Mouse (Mus musculus) MEL (cell line): ENCODE measurements around the gene Ces1g. TPM values are rescaled to one million over a fixed set of nuclear protein-coding genes. Genes with fewer than 3 reads are reported as not detected.

Source experiments
- DNase-seq: peaks from one replicate; pipeline ENCODE4 v3.0.0; 2011; ENCODE audit warnings: low read depth, low spot score
- H3K27ac ChIP-seq: 2 replicates; pipeline ENCODE4 v1.5.1; 2012; ENCODE audit warnings: low read depth, mild to moderate bottlenecking, control low read depth, low read length, moderate library complexity; ENCODE audit not compliant: control insufficient read depth
- H3K27me3 ChIP-seq, 2 experiments: fragments of 150-350 bp in 1 of 2; sonication (generic) in 1 of 2; 2 replicates each; pipeline ENCODE4 v1.6.1; 2012; ENCODE audit warnings: low read length in 2 of 2, mild to moderate bottlenecking in 2 of 2, improper control_type of control experiment in 1 of 2, moderate library complexity in 1 of 2; ENCODE audit not compliant: insufficient read depth in 2 of 2, control insufficient read depth in 1 of 2
- H3K36me3 ChIP-seq, 2 experiments: 2 replicates each; pipeline ENCODE4 v1.6.1; 2012 to 2014; ENCODE audit warnings: low read length in 2 of 2, improper control_type of control experiment in 1 of 2, inconsistent platforms in 1 of 2, mild to moderate bottlenecking in 1 of 2; ENCODE audit not compliant: insufficient read depth in 2 of 2, control insufficient read depth in 1 of 2
- H3K4me1 ChIP-seq, 2 experiments: fragments of 150-350 bp in 1 of 2; sonication (generic) in 1 of 2; 2 replicates each; pipeline ENCODE4 v1.6.1; 2012; ENCODE audit warnings: low read length in 2 of 2, improper control_type of control experiment in 1 of 2, mild to moderate bottlenecking in 1 of 2; ENCODE audit not compliant: insufficient read depth in 2 of 2, control insufficient read depth in 1 of 2
- H3K4me3 ChIP-seq, 2 experiments: fragments of 150-350 bp in 1 of 2; sonication (generic) in 1 of 2; 2 replicates each; pipeline ENCODE4 v1.5.1; 2012; ENCODE audit warnings: low read depth in 2 of 2, low read length in 2 of 2, mild to moderate bottlenecking in 2 of 2, moderate library complexity in 2 of 2, control low read depth in 1 of 2, improper control_type of control experiment in 1 of 2; ENCODE audit not compliant: control insufficient read depth in 1 of 2, insufficient read depth in 1 of 2
- H3K79me2 ChIP-seq: 2 replicates; pipeline ENCODE4 v1.6.1; 2012; ENCODE audit warnings: mild to moderate bottlenecking, low read length, moderate library complexity; ENCODE audit not compliant: control insufficient read depth, poor library complexity, insufficient read depth
- H3K9ac ChIP-seq: 2 replicates; pipeline ENCODE4 v1.6.1; 2012; ENCODE audit warnings: low read depth, mild to moderate bottlenecking, control low read depth, low read length, moderate library complexity; ENCODE audit not compliant: control insufficient read depth, poor library complexity, severe bottlenecking
- H3K9me3 ChIP-seq: fragments of 150-350 bp; sonication (generic); replicated peaks from 2 replicates; pipeline ENCODE4 v1.6.1; 2012; ENCODE audit warnings: mild to moderate bottlenecking, low read length, improper control_type of control experiment, moderate library complexity; ENCODE audit not compliant: insufficient read depth
- BHLHE40 ChIP-seq: IDR thresholded peaks from 2 replicates; pipeline ENCODE4 v1.6.1; 2012; ENCODE audit warnings: low read depth, mild to moderate bottlenecking, inconsistent platforms, low read length, improper control_type of control experiment, borderline replicate concordance
- CHD2 ChIP-seq: IDR thresholded peaks from 2 replicates; pipeline ENCODE4 v1.6.1; 2011; ENCODE audit warnings: low read length, improper control_type of control experiment
- CTCF ChIP-seq, 3 experiments: IDR thresholded peaks in 2 of 3; conservative IDR thresholded peaks in 1 of 3; 2 replicates each; pipeline ENCODE4 v1.5.1; 2011 to 2012; ENCODE audit warnings: low read length in 3 of 3, low read depth in 2 of 3, mild to moderate bottlenecking in 2 of 3, improper control_type of control experiment in 1 of 3, inconsistent platforms in 1 of 3, mixed read lengths in 1 of 3, moderate library complexity in 1 of 3; ENCODE audit not compliant: control insufficient read depth in 1 of 3, insufficient read depth in 1 of 3, poor library complexity in 1 of 3, severe bottlenecking in 1 of 3
- ELF1 ChIP-seq: IDR thresholded peaks from 2 replicates; pipeline ENCODE4 v1.6.1; 2014; ENCODE audit warnings: low read depth, mild to moderate bottlenecking, inconsistent platforms, low read length, improper control_type of control experiment, moderate library complexity
- HCFC1 ChIP-seq: IDR thresholded peaks from 2 replicates; pipeline ENCODE4 v1.6.1; 2012; ENCODE audit warnings: low read depth, mild to moderate bottlenecking, inconsistent platforms, low read length, improper control_type of control experiment, moderate library complexity
- JUND ChIP-seq: IDR thresholded peaks from 2 replicates; pipeline ENCODE4 v1.6.1; 2011; ENCODE audit warnings: low read depth, mild to moderate bottlenecking, improper control_type of control experiment, low read length
- KAT2A ChIP-seq: conservative IDR thresholded peaks from 2 replicates; pipeline ENCODE4 v1.6.1; 2012; ENCODE audit warnings: low read depth, low read length, improper control_type of control experiment, inconsistent platforms
- MAFK ChIP-seq: IDR thresholded peaks from 2 replicates; pipeline ENCODE4 v1.6.1; 2011; ENCODE audit warnings: low read depth, mild to moderate bottlenecking, low read length, improper control_type of control experiment, borderline replicate concordance
- MAX ChIP-seq: IDR thresholded peaks from 2 replicates; pipeline ENCODE4 v1.6.1; 2011; ENCODE audit warnings: low read length, improper control_type of control experiment
- MAZ ChIP-seq: IDR thresholded peaks from 2 replicates; pipeline ENCODE4 v1.6.1; 2012; ENCODE audit warnings: low read depth, mild to moderate bottlenecking, inconsistent platforms, low read length, improper control_type of control experiment
- MXI1 ChIP-seq: IDR thresholded peaks from 2 replicates; pipeline ENCODE4 v1.6.1; 2011; ENCODE audit warnings: mild to moderate bottlenecking, low read depth, low read length, improper control_type of control experiment
- MYB ChIP-seq: IDR thresholded peaks from 2 replicates; pipeline ENCODE4 v1.6.1; 2011; ENCODE audit warnings: mild to moderate bottlenecking, low read depth, low read length, improper control_type of control experiment
- MYC ChIP-seq: IDR thresholded peaks from 2 replicates; pipeline ENCODE4 v1.6.1; 2011; ENCODE audit warnings: low read depth, mild to moderate bottlenecking, low read length, improper control_type of control experiment, moderate library complexity
- NELFE ChIP-seq: IDR thresholded peaks from 2 replicates; pipeline ENCODE4 v1.6.1; 2011; ENCODE audit warnings: low read depth, low read length, improper control_type of control experiment
- NRF1 ChIP-seq: IDR thresholded peaks from 2 replicates; pipeline ENCODE4 v1.6.1; 2014; ENCODE audit warnings: low read depth, mild to moderate bottlenecking, inconsistent platforms, low read length, improper control_type of control experiment, moderate library complexity; ENCODE audit not compliant: poor library complexity, insufficient read depth, severe bottlenecking
- POLR2A ChIP-seq, 2 experiments: IDR thresholded peaks; 2 replicates each; pipeline ENCODE4 v1.6.1; 2011 to 2012; ENCODE audit warnings: low read length in 2 of 2, mild to moderate bottlenecking in 2 of 2, control low read depth in 1 of 2, improper control_type of control experiment in 1 of 2, low read depth in 1 of 2, moderate library complexity in 1 of 2; ENCODE audit not compliant: control insufficient read depth in 1 of 2, insufficient read depth in 1 of 2, poor library complexity in 1 of 2
- RAD21 ChIP-seq: IDR thresholded peaks from 2 replicates; pipeline ENCODE4 v1.6.1; 2011; ENCODE audit warnings: mild to moderate bottlenecking, low read depth, low read length, improper control_type of control experiment
- RCOR1 ChIP-seq: IDR thresholded peaks from 2 replicates; pipeline ENCODE4 v1.6.1; 2012; ENCODE audit warnings: low read depth, mild to moderate bottlenecking, inconsistent platforms, low read length, improper control_type of control experiment
- SIN3A ChIP-seq: IDR thresholded peaks from 2 replicates; pipeline ENCODE4 v1.6.1; 2012; ENCODE audit warnings: low read length, improper control_type of control experiment, inconsistent platforms
- SMC3 ChIP-seq: IDR thresholded peaks from 2 replicates; pipeline ENCODE4 v1.6.1; 2011; ENCODE audit warnings: low read depth, low read length, improper control_type of control experiment
- TBP ChIP-seq: IDR thresholded peaks from 2 replicates; pipeline ENCODE4 v1.8.0; 2011; ENCODE audit warnings: low read depth, low read length, improper control_type of control experiment
- TCF12 ChIP-seq: IDR thresholded peaks from 2 replicates; pipeline ENCODE4 v1.6.1; 2014; ENCODE audit warnings: low read depth, mild to moderate bottlenecking, inconsistent platforms, low read length, improper control_type of control experiment, moderate library complexity
- UBTF ChIP-seq: IDR thresholded peaks from 2 replicates; pipeline ENCODE4 v1.6.1; 2012; ENCODE audit warnings: low read depth, mild to moderate bottlenecking, inconsistent platforms, low read length, improper control_type of control experiment, moderate library complexity, borderline replicate concordance; ENCODE audit not compliant: insufficient read depth
- ZC3H11A ChIP-seq: IDR thresholded peaks from 2 replicates; pipeline ENCODE4 v1.6.1; 2012; ENCODE audit warnings: low read depth, mild to moderate bottlenecking, inconsistent platforms, low read length, improper control_type of control experiment
- ZKSCAN1 ChIP-seq: IDR thresholded peaks from 2 replicates; pipeline ENCODE4 v1.6.1; 2012; ENCODE audit warnings: low read depth, mild to moderate bottlenecking, inconsistent platforms, low read length, improper control_type of control experiment, moderate library complexity
- polyA plus RNA-seq, 2 experiments: library from polyadenylated mRNA; stranded (reverse) in 1 of 2; unstranded in 1 of 2; fragments of >175 nt in 1 of 2; fragments of >200 nt in 1 of 2; gene quantifications; 2 replicates each; pipeline versions ENCODE4 v1.2.1 to v1.2.4; 2012; ENCODE audit warnings: low replicate concordance in 2 of 2, low read depth in 1 of 2; ENCODE audit not compliant: insufficient read length in 2 of 2, insufficient read depth in 1 of 2, missing spikeins in 1 of 2
- total RNA-seq: library from RNA; depleted of rRNA; stranded (reverse); fragments of 300-350 nt; gene quantifications from 2 replicates; pipeline ENCODE4 v1.2.3, GENCODE M21; 2012

The Ces1g gene
- total and polyA plus RNA-seq, 3 experiments: not detected

DNA sequence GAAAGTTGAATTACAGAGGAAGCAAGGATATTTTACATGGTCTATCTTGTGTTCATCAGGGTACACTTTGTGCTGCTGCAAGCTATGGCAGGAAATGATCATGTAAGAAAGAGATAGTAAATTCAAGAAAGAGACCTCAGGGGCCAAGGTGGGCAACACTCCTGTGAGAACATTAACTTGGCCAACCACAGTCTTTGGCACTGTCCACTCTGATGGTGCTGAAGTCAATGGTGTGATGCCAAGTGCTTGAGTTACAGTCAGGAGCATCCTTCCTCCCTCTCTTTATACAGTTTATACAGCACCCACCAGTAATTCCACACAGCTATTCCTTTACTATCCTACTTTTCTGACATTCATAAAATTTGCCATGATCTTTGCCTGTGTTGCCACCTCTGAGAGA, 23.0 kb upstream of the Ces1g start:
- no peaks in the 10 kb centered on the region for H3K36me3 ChIP-seq
- DNase-seq: peak; percentile 6
- no peaks in the 10 kb centered on the region for H3K79me2 ChIP-seq
- no peaks in the 10 kb centered on the region for H3K4me1 ChIP-seq
- no peak overlapping the region for H3K9ac ChIP-seq
- H3K4me3 ChIP-seq: no peak overlapping the region
- H3K27ac ChIP-seq: no peak overlapping the region
- TF ChIP-seq ZC3H11A: no peak
- no peak for TF ChIP-seq SMC3
- TF ChIP-seq MAFK: no peak
- no peak for TF ChIP-seq JUND
- no peak for TF ChIP-seq MAX
- no peak for TF ChIP-seq BHLHE40
- TF ChIP-seq MYB: no peak
- no peak for TF ChIP-seq MXI1
- no peak for TF ChIP-seq ELF1
- TF ChIP-seq CTCF (IDR thresholded peaks at IDR 0.05 in 2 of 3, conservative IDR thresholded peaks at IDR 0.05 in 1 of 3; ENCODE audit: control insufficient read depth in 1 of 3, insufficient read depth in 1 of 3, low read depth in 2 of 3, low read length in 3 of 3, poor library complexity in 1 of 3, severe bottlenecking in 1 of 3): no peak
- TF ChIP-seq UBTF: no peak
- TF ChIP-seq ZKSCAN1: no peak
- TF ChIP-seq, all 39 proteins: peak for 0
- H3K27me3 ChIP-seq: no peaks in the 10 kb centered on the region
- no peaks in the 10 kb centered on the region for H3K9me3 ChIP-seq

DNA sequence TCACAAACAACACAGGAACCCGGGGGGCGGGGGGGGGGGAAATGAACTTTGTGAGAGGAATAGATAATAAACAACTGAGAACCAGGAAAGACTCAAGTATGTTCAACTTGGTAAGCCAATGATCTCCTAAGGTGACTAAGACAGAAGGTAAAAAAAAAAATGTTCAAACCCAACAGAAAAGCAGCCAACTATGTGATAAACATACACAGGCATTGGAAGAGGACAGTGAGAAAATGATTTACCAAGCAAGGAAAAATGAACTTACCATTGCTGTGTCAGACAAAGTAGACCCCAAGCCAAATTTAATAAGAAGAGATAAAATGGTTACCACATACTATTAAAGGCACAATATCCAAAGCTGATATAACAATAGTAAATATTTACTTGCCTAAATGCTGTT, 2.4 kb upstream of the Ces1g start:
- Histone ChIP-seq H3K36me3 (no peaks in the 10 kb centered on the region), H3K79me2 (no peaks in the 10 kb centered on the region), H3K9me3 (no peaks in the 10 kb centered on the region), H3K27ac (no peak overlapping the region), H3K9ac (no peak overlapping the region), H3K4me3 (no peak overlapping the region), H3K27me3 (no peaks in the 10 kb centered on the region), H3K4me1 (no peaks in the 10 kb centered on the region)
- no peak for DNase-seq
- TF ChIP-seq RCOR1: no peak

DNA sequence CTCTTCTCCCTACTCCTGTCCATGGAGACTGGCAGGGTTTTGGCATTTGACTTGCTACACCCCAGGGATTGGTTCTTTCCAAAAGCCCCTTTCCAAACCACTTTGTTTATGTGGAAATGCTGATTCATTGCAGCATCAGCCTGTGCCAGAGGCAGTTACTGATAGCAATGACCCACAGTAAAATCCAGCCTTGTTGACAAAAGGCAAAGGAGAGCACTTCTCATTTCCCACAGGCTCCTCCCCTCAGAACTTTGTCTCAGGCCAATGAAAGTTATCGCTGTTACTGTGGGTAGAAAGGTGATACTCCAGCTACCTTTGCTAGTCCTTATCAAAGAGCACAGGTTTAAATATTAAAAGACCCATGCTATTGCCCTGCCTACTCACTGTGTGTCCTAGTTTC, 4.4 kb downstream of the Ces1g start:
- H3K27me3 ChIP-seq: no peaks in the 10 kb centered on the region
- H3K36me3 ChIP-seq: no peaks in the 10 kb centered on the region
- H3K4me1 ChIP-seq: no peaks in the 10 kb centered on the region
- no peak overlapping the region for H3K4me3 ChIP-seq
- no peaks in the 10 kb centered on the region for H3K79me2 ChIP-seq
- TF ChIP-seq JUND (no peak), ELF1 (no peak), UBTF (no peak), BHLHE40 (no peak), CHD2 (no peak), MAX (no peak), RCOR1 (no peak), MAZ (no peak), SMC3 (no peak), CTCF (IDR thresholded peaks at IDR 0.05 in 2 of 3, conservative IDR thresholded peaks at IDR 0.05 in 1 of 3; ENCODE audit: control insufficient read depth in 1 of 3, insufficient read depth in 1 of 3, low read depth in 2 of 3, low read length in 3 of 3, poor library complexity in 1 of 3, severe bottlenecking in 1 of 3) (no peak), MYC (no peak), HCFC1 (no peak), RAD21 (no peak), SIN3A (no peak), POLR2A (IDR thresholded peaks at IDR 0.05; ENCODE audit: control insufficient read depth in 1 of 2, insufficient read depth in 1 of 2, low read depth in 1 of 2, low read length in 2 of 2, poor library complexity in 1 of 2) (no peak), NRF1 (no peak), NELFE (no peak), KAT2A (no peak), TCF12 (no peak), TBP (no peak)
- TF ChIP-seq, all 39 proteins: peak for 0
- Histone ChIP-seq H3K9me3 (no peaks in the 10 kb centered on the region), H3K9ac (no peak overlapping the region), H3K27ac (no peak overlapping the region)
- peak; percentile 8 for DNase-seq
